Mouse (Mus musculus): ENCODE results near the gene Hook2.

Hook2 gene

GRCm38 (mm10) chr8:84985684-84986378, 4.6 kb upstream of the Hook2 start:
- in situ Hi-C loops (cut with MboI, MseI): loop anchor here (10.0 kb wide), 1 partner anchor 1241 kb away; the partner anchor contains the start of gene Adgre5

- in situ Hi-C loops (cut with MboI, MseI): loop anchor here (10.0 kb wide), 1 partner anchor 1242 kb away; the partner anchor contains the start of gene Adgre5
Observed at GRCm38 (mm10) chr8:84986379-84986945, 3.9 kb upstream of the Hook2 start.

- in situ Hi-C loops (cut with MboI, MseI): loop anchor here (10.0 kb wide), 1 partner anchor 1243 kb away; the partner anchor contains the start of gene Adgre5
Observed at GRCm38 (mm10) chr8:84987388-84987787, 3.0 kb upstream of the Hook2 start.

- in situ Hi-C loops (cut with MboI, MseI): loop anchor here (10.0 kb wide), 1 partner anchor 1243 kb away; the partner anchor contains the start of gene Adgre5
Observed at GRCm38 (mm10) chr8:84987903-84988302, 2.5 kb upstream of the Hook2 start.

- in situ Hi-C loops (cut with MboI, MseI): loop anchor here (10.0 kb wide), 1 partner anchor 1245 kb away; the partner anchor contains the start of gene Adgre5
Observed at GRCm38 (mm10) chr8:84989311-84989731, 1.1 kb upstream of the Hook2 start.

GRCm38 (mm10) chr8:84989810-84990209, 593 bp upstream of the Hook2 start:
- in situ Hi-C loops (cut with MboI, MseI): loop anchor here (10.0 kb wide), 1 partner anchor 1245 kb away; the partner anchor contains the start of gene Adgre5

- in situ Hi-C loops (cut with MboI, MseI): no loop called here
Observed at GRCm38 (mm10) chr8:84990836-84991235, 433 bp downstream of the Hook2 start.

GRCm38 (mm10) chr8:84994375-84994774, 4.0 kb downstream of the Hook2 start:
- in situ Hi-C loops (cut with MboI, MseI): no loop called here

GRCm38 (mm10) chr8:84995680-84996079, 5.3 kb downstream of the Hook2 start:
- in situ Hi-C loops (cut with MboI, MseI): no loop called here

GRCm38 (mm10) chr8:84996978-84997377, 6.6 kb downstream of the Hook2 start:
- in situ Hi-C loops (cut with MboI, MseI): no loop called here

GRCm38 (mm10) chr8:84997649-84998295, 7.4 kb downstream of the Hook2 start:
- in situ Hi-C loops (cut with MboI, MseI): no loop called here

- in situ Hi-C loops (cut with MboI, MseI): no loop called here
Observed at GRCm38 (mm10) chr8:85007686-85008085, 17.3 kb downstream of the Hook2 start.

- in situ Hi-C loops (cut with MboI, MseI): no loop called here
Observed at GRCm38 (mm10) chr8:85011242-85011641, 20.8 kb downstream of the Hook2 start.

- in situ Hi-C loops (cut with MboI, MseI): no loop called here
Observed at GRCm38 (mm10) chr8:85013230-85013840, 22.9 kb downstream of the Hook2 start.

- in situ Hi-C loops (cut with MboI, MseI): no loop called here
Observed at GRCm38 (mm10) chr8:85014431-85014830, 24.0 kb downstream of the Hook2 start, which contains the start of gene Best2. Gene Best2, minus strand, starts transcription at chr8:85014531.

GRCm38 (mm10) chr8:85016724-85017123, 26.3 kb downstream of the Hook2 start:
- in situ Hi-C loops (cut with MboI, MseI): no loop called here

- in situ Hi-C loops (cut with MboI, MseI): no loop called here
Observed at GRCm38 (mm10) chr8:85017209-85017608, 26.8 kb downstream of the Hook2 start.

- in situ Hi-C loops (cut with MboI, MseI): no loop called here
Observed at GRCm38 (mm10) chr8:85021514-85022055, 31.2 kb downstream of the Hook2 start.

GRCm38 (mm10) chr8:85023846-85024245, 33.4 kb downstream of the Hook2 start:
- in situ Hi-C loops (cut with MboI, MseI): no loop called here

GRCm38 (mm10) chr8:85025098-85025932, 34.9 kb downstream of the Hook2 start, which contains the start of gene Asna1:
Gene Asna1, minus strand, starts transcription at chr8:85025281.
- in situ Hi-C loops (cut with MboI, MseI): no loop called here

All from regulatory T cell (primary cell).